Mouse (Mus musculus): ENCODE data around the gene Rpusd3. TPM values are rescaled to one million over a fixed set of nuclear protein-coding genes. Genes with fewer than 3 reads are reported as not detected.
A peak's percentile ranks its signal among the peaks of the same experiment; 100 is the strongest.

Gene Rpusd3
- total RNA-seq, 2 experiments from 2014 or later = 10.3 to 11.5 TPM

DNA sequence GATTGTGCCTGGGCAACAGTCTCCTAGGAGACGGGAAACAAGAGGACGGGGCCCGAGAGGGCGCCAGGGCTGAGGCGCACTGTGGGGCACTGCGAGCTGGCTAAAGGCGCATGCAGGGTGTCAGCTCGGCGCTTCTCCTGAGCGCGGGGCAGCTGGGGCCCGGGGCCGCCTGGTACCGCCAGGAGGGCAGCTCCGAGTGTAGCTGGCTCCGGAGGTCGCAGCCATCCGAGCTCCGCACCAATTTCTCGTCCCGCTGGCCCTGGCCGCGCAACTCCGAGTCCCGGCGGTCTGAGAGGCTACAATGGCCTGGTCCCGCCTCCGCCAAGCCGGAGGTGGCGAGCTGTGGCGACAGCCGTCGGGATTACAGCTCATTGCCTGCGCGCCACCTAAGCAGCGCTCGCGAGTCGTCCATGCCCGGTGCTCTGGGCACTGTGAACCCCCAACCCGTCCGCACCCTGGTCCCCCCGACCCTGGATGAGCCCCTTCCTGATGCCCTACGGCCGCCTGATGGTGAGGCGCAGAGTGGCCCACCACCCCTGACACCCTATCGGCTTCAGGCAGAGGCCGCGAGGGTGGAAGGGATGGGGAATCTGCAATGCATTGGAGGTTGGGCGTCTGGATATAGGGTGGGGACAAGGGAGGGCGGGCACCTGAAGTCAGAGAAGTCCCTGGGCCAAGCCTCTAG lies 26.6 kb downstream of the Rpusd3 start:
- DNase-seq (ENCODE audit: low spot score) = peak; percentile 26
- intact Hi-C loops (cut with DNase I) = no loop called here

DNA sequence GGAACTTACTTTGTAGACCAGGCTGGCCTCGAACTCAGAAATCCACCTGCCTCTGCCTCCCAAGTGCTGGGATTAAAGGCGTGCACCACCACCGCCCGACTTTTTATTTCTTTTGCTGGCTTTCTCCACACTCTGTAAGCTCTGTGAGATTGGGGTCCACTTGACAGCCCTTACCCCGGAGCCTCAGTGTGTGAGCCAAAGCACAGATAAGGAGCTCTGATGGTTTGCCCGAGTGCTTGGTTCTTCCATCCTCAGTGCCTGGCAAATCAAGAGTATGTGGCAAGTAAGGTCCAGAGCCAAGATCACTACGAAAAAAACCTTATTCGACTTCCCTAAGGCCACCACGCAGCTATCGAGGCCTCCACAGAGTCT lies 27.1 kb downstream of the Rpusd3 start:
- DNase-seq (ENCODE audit: low spot score) = no peak
- intact Hi-C loops (cut with DNase I) = no loop called here

DNA sequence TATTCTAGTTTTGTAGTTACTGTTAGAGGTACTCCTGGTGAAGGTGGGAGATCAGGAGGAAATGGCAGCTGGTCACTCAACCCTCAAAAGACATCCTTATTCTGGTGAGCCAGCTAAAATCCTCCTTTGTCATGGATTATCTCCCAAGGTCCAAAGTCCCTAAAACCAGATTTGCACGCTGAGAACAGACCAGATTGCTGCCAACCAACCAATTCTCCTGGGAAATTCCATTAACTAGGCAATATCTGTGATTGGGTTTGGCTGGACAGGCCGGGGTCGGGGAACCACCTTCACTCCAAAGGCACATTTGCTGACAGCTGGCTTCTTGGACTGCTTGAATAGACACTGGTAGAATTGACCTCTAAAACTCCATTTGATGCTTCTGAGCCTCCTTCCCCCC lies 28.4 kb downstream of the Rpusd3 start:
- DNase-seq (ENCODE audit: low spot score) = no peak
- intact Hi-C loops (cut with DNase I) = no loop called here

DNA sequence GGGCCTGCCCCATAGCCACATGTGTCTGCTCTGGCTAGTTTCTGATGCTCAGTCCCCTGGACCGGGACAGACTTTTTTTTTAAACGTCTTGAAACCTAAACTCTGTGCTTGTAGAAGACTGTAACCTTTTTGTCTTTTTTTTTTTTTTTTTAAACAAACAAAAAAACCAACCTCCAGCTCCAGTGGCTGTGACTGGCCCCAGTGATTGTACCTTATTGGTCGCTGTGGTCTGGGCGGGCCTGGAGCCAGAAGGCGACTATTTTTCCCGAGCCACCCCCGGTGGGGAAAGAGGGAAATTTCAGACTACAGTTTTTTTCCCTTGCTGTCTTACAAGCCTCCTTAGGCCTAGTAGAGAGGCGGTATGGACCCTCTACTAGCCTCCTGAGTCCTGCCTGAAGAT lies 30.2 kb downstream of the Rpusd3 start, which contains the start of gene Ttll3:
TSS of gene Ttll3 (plus strand) at position 301 of the 400 bp plus-strand sequence.
- intact Hi-C loops (cut with DNase I) = no loop called here
- no peak for DNase-seq (ENCODE audit: low spot score)

DNA sequence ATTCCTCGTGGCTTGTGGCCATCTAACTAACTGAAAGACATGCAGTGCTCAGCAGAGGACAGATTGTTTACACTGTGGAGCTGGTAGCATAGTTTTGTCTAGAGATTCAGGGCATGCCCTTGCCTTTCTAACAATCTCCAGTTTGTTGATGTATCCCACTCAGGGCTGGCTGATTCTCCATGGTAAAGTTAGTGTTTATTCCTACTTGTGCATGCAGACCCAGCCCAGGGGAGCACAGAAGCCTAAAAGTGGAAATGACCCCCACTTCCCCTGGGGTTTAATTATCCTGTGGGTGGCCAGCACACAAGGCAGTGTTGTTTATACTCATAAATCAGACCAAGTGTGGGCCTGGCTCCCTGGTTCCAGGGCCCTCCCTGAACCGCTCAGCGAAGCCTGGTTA lies 33.1 kb downstream of the Rpusd3 start:
- intact Hi-C loops (cut with DNase I) = no loop called here
- DNase-seq (ENCODE audit: low spot score) = no peak

DNA sequence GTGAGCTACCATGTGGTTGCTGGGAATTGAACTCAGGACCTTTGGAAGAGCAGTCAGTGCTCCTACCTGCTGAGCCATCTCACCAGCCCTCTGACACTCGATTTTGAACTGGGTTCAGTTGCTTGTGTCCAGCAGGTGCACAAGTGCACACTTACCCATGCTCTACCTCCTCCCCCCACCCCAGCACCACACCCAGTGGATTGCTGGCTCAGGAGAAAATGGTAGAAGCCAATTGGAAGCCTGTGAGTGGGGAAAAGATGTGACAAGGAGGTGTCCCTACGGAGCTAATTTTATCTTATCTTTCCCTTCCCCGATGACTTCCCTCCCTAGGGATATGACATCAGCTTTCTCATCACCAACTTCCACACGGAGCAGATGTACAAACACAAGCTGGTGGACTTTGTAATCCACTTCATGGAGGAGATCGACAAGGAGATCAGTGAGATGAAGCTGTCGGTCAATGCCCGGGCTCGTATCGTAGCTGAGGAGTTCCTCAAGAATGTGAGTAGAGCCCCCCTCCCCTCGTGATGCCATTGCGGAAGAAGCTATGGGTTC lies 33.9 kb downstream of the Rpusd3 start:
- DNase-seq (ENCODE audit: low spot score) = no peak

DNA sequence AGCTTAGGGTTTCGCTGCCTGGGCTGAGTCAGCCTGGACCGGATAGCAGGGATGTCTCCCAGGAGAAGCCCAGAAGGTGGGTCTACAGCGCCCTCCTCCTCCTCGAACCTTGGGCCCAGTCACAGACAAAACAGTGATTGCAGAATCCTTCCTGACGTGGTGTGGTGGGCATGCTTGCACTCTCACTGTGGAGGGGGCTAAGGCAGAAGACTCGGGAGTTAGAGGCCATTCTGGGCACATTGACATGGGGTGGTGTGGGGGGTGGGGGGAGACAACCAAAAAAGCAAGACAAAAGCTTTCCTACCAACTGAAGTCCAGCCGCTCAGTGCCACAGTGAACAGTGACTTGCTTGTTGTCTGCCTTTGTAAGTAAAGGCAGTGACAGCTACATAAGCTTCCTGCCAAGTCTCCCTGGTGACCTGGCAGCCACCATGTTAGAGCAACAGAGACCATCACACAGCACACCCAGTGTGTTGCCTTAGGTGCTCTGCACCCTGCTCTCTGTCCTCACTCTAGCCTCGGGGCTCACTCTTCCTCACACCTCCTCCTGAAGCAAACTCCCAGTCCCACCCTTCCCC lies 34.7 kb downstream of the Rpusd3 start:
- intact Hi-C loops (cut with DNase I) = loop anchor here (5.0 kb wide), 1 partner anchor 147 kb away; the partner anchor contains the start of gene Mtmr14
- no peak for DNase-seq (ENCODE audit: low spot score)

More for the DNA sequence above, 33.9 kb downstream of the Rpusd3 start:
- intact Hi-C loops (cut with DNase I) = no loop called here

DNA sequence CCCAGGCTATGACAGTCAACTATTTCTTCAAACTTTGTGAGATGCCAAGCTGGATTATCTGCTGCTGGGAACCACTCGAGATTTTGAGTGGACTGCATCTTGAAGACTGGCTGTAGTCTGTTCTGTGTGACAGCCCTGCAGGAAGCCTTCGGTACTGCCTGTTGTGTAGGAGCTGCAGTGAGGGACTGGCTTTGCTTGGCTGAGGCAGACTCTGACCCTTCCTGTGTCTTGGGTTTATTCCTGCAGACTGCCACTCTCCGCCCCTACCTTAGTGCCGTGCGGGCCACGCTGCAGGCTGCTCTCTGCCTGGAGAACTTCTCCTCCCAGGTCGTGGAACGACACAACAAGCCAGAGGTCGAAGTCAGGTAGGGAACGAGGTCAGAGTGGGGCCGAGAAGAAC lies 38.7 kb downstream of the Rpusd3 start:
- intact Hi-C loops (cut with DNase I) = loop anchor here (5.0 kb wide), 1 partner anchor 143 kb away; the partner anchor contains the start of gene Mtmr14
- DNase-seq (ENCODE audit: low spot score) = no peak

DNA sequence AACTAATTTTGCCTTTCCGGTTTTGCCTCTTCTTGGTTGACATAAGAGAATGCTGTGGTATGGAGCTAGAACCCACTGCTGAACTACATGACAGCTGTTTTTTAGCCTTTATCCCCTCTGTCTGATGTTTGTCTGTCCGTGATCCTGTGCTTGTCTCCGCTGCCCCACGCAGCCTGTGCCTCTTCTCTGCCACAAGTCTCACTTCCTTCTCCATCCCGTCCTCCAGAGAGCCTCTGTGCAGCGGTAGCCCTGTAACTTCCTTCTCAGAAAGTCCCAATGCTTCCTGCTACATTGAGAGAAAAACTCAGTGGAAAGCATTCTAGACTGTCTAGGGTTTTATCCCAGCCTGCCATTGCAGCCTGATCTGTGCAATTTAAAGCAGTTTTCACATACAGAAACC lies 39.9 kb downstream of the Rpusd3 start:
- intact Hi-C loops (cut with DNase I) = loop anchor here (5.0 kb wide), 1 partner anchor 37 kb away; the partner anchor contains the start of gene Camk1
- DNase-seq (ENCODE audit: low spot score) = no peak

DNA sequence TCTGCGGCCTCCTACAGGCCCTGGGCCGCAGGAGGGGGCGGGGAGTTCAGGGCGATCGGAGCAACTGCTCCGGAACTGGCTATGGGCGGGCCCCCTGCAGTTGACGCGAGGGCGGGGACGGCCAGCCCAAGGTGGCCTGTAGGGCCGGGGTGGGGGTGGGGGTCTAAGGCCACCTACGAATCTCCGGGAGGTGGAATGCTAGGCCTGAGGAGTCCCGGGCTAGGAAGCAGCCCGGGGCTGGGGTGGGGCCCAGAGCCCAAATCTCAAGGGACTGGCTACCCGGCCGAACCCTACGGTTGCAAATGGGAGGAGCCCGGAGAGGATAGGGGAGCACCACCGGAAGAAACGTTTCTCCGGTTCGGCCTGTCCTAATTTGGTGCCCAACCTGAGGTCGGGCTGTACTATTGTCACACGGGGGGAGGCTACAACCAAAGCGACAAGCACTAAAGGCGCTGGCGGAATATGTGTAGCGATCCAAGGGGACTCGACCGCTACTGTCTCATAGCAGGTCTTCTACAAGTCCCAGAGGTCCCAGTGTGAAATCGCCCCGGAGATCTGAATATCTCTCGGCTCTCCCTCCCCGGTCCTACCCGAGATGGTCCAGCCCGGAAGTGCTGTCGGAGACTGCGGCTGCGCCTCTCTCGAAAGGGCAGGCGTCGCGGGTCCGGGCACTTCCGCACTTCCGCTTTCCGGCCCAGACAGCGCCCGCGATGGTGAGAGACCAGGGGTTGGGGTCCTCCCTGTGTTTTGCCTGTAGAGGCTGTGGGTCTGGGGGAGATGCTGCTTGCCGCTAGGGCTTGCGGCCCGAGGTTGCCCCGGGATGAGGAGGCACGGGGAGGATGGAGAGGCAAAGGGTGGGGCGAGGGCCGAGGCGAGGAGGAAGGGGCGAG lies 41.4 kb downstream of the Rpusd3 start, which contains the start of the genes Tada3 and Arpc4:
TSS of gene Tada3 (minus strand) at position 388 of the 890 bp plus-strand sequence.
TSS of gene Arpc4 (plus strand) at position 620 of the 890 bp plus-strand sequence.
- intact Hi-C loops (cut with DNase I) = loop anchor here (5.0 kb wide), 1 partner anchor 35 kb away; the partner anchor contains the start of gene Camk1
- peak; percentile 86 for DNase-seq (ENCODE audit: low spot score)

DNA sequence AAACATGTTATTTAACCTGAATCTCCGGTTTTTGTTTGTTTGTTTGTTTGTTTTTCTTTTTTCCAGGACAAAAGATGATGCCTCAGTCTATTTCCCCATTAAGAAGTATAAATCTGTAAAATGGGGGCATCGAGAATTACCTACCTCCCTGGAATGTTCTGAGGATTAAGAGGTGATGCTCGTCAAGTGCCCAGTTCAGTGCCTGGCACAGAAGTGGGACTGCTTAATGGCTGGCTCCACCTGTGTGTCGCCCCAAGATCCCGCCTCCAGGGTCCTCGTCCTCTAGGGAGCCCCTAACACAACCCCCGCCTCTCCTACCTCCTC lies 42.0 kb downstream of the Rpusd3 start:
- intact Hi-C loops (cut with DNase I) = loop anchor here (5.0 kb wide), 1 partner anchor 35 kb away; the partner anchor contains the start of gene Camk1
- no peak for DNase-seq (ENCODE audit: low spot score)

DNA sequence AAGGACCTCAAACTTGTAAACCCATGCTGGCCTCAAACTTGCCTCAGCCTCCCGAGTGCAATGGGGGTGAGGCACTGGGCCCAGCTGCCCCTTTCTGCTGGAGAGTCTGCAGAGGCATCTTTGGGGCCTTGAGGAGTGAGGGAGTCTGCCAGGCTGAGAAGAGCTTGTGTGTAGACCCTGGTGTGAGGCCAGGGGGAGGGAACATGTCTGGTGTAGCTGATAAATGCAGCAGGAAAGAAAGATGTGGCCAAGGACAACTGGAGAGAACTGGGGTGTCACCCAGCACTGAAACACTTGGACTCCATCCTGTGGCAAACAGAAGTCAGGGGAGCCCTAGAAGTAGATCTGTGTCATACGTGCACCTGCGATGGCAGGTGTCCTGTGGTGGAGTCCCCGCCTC lies 45.6 kb downstream of the Rpusd3 start:
- no peak for DNase-seq (ENCODE audit: low spot score)
- intact Hi-C loops (cut with DNase I) = no loop called here

DNA sequence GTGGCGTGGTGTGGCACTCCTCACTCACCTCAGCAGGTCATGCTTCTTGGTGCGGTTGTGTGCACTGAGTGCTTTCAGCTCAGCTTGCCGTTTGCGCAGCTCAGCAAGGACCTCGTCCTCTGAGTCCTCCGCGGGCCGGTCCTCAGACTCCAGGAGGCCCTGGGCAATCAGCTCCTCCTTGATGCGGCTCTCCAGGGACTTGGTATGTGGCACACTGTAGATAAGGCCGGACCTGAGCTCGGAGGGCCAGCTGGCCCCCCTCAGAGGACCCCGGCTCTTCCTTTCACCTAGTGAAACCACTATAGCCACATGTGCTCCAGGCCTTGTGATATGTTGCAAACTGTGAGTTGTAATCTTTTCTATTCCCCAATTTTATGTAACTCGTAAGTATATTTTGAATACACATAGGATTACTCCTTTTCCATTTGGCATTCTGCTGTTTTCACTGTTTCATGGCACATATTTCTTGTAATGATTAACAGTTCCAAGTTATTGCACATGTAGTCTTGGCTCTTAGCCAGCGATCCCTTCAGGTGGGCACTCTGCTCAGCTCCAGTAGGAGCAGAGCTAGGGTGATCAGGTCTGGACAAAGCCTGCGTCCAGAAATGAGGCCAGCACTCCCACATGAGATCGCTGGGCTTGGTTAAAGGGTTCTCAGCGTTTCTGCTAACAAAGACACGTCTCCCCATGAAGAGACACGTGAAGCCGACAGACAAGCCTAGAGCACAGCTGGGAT lies 48.8 kb downstream of the Rpusd3 start:
- DNase-seq (ENCODE audit: low spot score) = no peak
- intact Hi-C loops (cut with DNase I) = no loop called here

DNA sequence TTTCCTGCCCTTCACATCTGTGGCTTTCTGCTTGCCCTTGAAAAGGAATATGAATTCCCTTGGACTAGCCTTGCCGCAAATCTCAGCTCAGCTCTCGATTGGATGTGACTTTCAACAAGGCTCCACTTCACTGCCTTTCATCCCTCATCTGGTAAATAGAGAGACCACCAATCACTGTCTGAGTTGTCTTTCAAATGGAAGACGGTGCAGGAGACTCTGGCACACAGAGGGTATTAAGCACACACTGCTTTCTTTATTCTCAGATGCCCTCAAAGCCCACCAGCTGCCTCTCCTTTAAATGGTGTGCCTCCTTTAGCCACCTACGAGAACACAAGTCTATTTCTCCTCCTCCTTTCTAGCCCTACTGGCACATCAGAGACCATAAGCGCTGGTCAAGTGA lies 50.6 kb downstream of the Rpusd3 start:
- intact Hi-C loops (cut with DNase I) = no loop called here
- no peak for DNase-seq (ENCODE audit: low spot score)

DNA sequence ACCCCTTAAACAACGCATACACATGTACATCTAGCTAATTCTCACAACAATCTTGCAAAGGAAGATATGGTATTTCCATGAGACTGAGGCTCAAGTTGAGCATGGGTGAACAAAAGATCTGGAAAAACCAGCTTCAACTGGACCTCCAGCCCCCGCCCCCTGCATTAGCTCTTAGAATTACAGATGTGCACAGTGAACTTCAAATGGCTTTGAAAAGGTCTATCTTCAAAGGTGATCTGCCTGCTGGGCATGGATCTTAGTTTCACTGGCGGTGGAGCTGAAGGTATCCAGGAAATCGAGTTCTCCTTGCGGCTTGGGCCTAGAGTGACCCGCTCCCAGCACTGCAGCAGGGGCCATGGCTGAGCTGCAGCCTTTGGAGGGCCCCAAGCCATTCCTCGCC lies 51.0 kb downstream of the Rpusd3 start:
- DNase-seq (ENCODE audit: low spot score) = no peak
- intact Hi-C loops (cut with DNase I) = no loop called here

DNA sequence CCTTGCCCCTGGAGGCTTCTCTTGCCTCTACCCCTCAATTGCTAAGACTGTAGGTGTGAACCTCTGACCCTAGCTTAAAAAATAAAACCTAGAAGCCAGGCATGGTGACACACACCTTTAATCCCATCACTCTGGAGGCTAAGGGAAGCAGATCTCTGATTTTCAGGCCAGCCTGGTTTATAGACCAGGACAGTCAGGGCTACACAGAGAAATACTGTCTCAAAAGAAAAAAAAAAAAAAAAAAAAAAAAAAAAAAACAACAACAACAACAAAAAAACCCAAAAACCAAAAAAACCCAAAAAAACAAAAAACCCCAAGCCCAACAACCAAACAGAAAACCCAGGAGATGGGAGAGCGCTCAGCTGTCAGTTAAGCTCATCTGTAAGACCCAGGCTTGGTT lies 51.6 kb downstream of the Rpusd3 start:
- intact Hi-C loops (cut with DNase I) = no loop called here
- no peak for DNase-seq (ENCODE audit: low spot score)

DNA sequence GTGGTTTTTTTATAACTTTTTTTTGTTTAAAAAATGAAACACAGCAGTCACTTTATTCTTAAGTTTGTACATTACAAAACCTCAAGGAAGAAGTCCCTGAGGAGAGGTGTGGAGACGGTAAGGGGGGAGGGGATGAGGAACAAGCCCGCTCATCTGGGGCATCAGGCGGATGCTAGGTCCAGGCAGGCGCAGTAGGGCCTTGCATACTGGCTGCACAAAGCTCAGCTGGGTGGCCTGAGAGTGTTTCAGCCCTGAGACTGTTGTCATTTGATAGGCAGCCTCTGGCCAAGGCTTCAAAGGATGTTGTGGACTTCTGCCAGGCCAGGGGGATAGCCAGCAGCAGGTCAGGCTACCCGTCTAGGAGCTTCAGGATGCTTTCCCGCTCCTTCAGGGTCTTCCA lies 52.5 kb downstream of the Rpusd3 start:
- intact Hi-C loops (cut with DNase I) = no loop called here
- DNase-seq (ENCODE audit: low spot score) = no peak
